Mouse (Mus musculus) bone marrow macrophage, adult 2 months (primary cell): ENCODE data around the gene Katnal1.

Experiments
- CTCF ChIP-seq: IDR thresholded peaks from 2 replicates; pipeline ENCODE4 v1.5.1; 2012; ENCODE audit warnings: low read depth, mild to moderate bottlenecking, low read length, moderate library complexity
- POLR2A ChIP-seq: IDR thresholded peaks from 2 replicates; pipeline ENCODE4 v1.6.1; 2012; ENCODE audit warnings: mild to moderate bottlenecking, low read depth, low read length, borderline replicate concordance

- no peak for TF ChIP-seq POLR2A
- TF ChIP-seq CTCF, result no peak
Observed at GRCm38 (mm10) chr5:148862136-148862535, 67.0 kb downstream of the Katnal1 start.
